Mouse (Mus musculus): ENCODE data around the gene Teddm1a. TPM values are rescaled to one million over a fixed set of nuclear protein-coding genes. Genes with fewer than 3 reads are reported as not detected.

The Teddm1a gene
- total RNA-seq, 2 experiments from 2014 or later: not detected

- DNase-seq (ENCODE audit: low spot score in 2 of 2): no peak
These were observed 18.4 kb downstream of the Teddm1a start for GRCm38 (mm10) chr1:153909963-153910291.

GRCm38 (mm10) chr1:153910423-153910822 lies 18.9 kb downstream of the Teddm1a start:
- DNase-seq (ENCODE audit: low spot score in 2 of 2): no peak
- no peak overlapping the region for H3K4me3 ChIP-seq
- peak overlapping the region; percentile 64 for H3K27ac ChIP-seq
- no peak for TF ChIP-seq CTCF (conservative IDR thresholded peaks at IDR 0.05)

More at GRCm38 (mm10) chr1:153909963-153910291, 18.4 kb downstream of the Teddm1a start:
- Histone ChIP-seq H3K27ac (peak overlapping the region; percentile 64), H3K4me3 (no peak overlapping the region)
- TF ChIP-seq CTCF (conservative IDR thresholded peaks at IDR 0.05): no peak

- TF ChIP-seq CTCF (conservative IDR thresholded peaks at IDR 0.05): no peak
- no peak for DNase-seq (ENCODE audit: low spot score in 2 of 2)
- Histone ChIP-seq H3K4me3 (no peak overlapping the region), H3K27ac (peak overlapping the region; percentile 64; the same call in 1 of the 2 replicates)
These were observed 19.8 kb downstream of the Teddm1a start for GRCm38 (mm10) chr1:153911276-153911795.

- Histone ChIP-seq H3K27ac (peak overlapping the region; percentile 28; the same call in 1 of the 2 replicates), H3K4me3 (no peak overlapping the region)
- no peak for DNase-seq (ENCODE audit: low spot score in 2 of 2)
- no peak for TF ChIP-seq CTCF (conservative IDR thresholded peaks at IDR 0.05)
These were observed 22.3 kb downstream of the Teddm1a start for GRCm38 (mm10) chr1:153913869-153914268.

GRCm38 (mm10) chr1:153918521-153919206 lies 27.1 kb downstream of the Teddm1a start:
- TF ChIP-seq CTCF (conservative IDR thresholded peaks at IDR 0.05): no peak
- no peak overlapping the region for H3K4me3 ChIP-seq
- no peak overlapping the region for H3K27ac ChIP-seq
- no peak for DNase-seq (ENCODE audit: low spot score in 2 of 2)

- no peak for DNase-seq (ENCODE audit: low spot score in 2 of 2)
- H3K27ac ChIP-seq: no peak overlapping the region
- H3K4me3 ChIP-seq: no peak overlapping the region
- TF ChIP-seq CTCF (conservative IDR thresholded peaks at IDR 0.05): no peak
These were observed 30.1 kb downstream of the Teddm1a start for GRCm38 (mm10) chr1:153921642-153922041.

- TF ChIP-seq CTCF (conservative IDR thresholded peaks at IDR 0.05): no peak
- Histone ChIP-seq H3K27ac (no peak overlapping the region), H3K4me3 (no peak overlapping the region)
- no peak for DNase-seq (ENCODE audit: low spot score in 2 of 2)
These were observed 31.1 kb downstream of the Teddm1a start for GRCm38 (mm10) chr1:153922571-153923021.

- TF ChIP-seq CTCF (conservative IDR thresholded peaks at IDR 0.05): no peak
- no peak for DNase-seq (ENCODE audit: low spot score in 2 of 2)
- Histone ChIP-seq H3K27ac (no peak overlapping the region), H3K4me3 (no peak overlapping the region)
These were observed 33.1 kb downstream of the Teddm1a start for GRCm38 (mm10) chr1:153924395-153925385.

- Histone ChIP-seq H3K4me3 (no peak overlapping the region), H3K27ac (no peak overlapping the region)
- no peak for DNase-seq (ENCODE audit: low spot score in 2 of 2)
- no peak for TF ChIP-seq CTCF (conservative IDR thresholded peaks at IDR 0.05)
These were observed 38.9 kb downstream of the Teddm1a start for GRCm38 (mm10) chr1:153930431-153930830.

GRCm38 (mm10) chr1:153933772-153934171 lies 42.2 kb downstream of the Teddm1a start:
- DNase-seq (ENCODE audit: low spot score in 2 of 2): no peak
- no peak for TF ChIP-seq CTCF (conservative IDR thresholded peaks at IDR 0.05)
- Histone ChIP-seq H3K27ac (no peak overlapping the region), H3K4me3 (no peak overlapping the region)

- DNase-seq (ENCODE audit: low spot score in 2 of 2): no peak
- peak; percentile 15; the same call in 1 of the 2 replicates for TF ChIP-seq CTCF (conservative IDR thresholded peaks at IDR 0.05)
- peak overlapping the region; percentile 53 for H3K27ac ChIP-seq
These were observed 44.4 kb downstream of the Teddm1a start for GRCm38 (mm10) chr1:153935844-153936380.

GRCm38 (mm10) chr1:153937025-153937424 lies 45.5 kb downstream of the Teddm1a start:
- Histone ChIP-seq H3K27ac (no peak overlapping the region), H3K4me3 (no peak overlapping the region)
- TF ChIP-seq CTCF (conservative IDR thresholded peaks at IDR 0.05): no peak
- DNase-seq (ENCODE audit: low spot score in 2 of 2): no peak

More at GRCm38 (mm10) chr1:153935844-153936380, 44.4 kb downstream of the Teddm1a start:
- H3K4me3 ChIP-seq: no peak overlapping the region

GRCm38 (mm10) chr1:153940986-153941385 lies 49.4 kb downstream of the Teddm1a start:
- H3K27ac ChIP-seq: no peak overlapping the region
- DNase-seq (ENCODE audit: low spot score in 2 of 2): no peak
- TF ChIP-seq CTCF (conservative IDR thresholded peaks at IDR 0.05): no peak
- H3K4me3 ChIP-seq: no peak overlapping the region

Small RNAs within 50 kb of the gene (microRNA-seq; reads per million reads assigned to microRNA genes)
- 10.5 to 13.8 reads per million in 2 experiments for gene Mir8114

Other genes with a start within 250 kb of the Teddm1a start
- gene Rgs8, start 238.7 kb upstream of the Teddm1a start, total RNA-seq (2021): 10 to 100 TPM; 74.0 to 75.2 TPM
- 1 to 10 TPM; 5.5 TPM for gene Rgs16, start 151.4 kb upstream of the Teddm1a start, total RNA-seq (2021)
- 1 to 10 TPM; 6.5 to 6.7 TPM for gene Rnasel, start 142.3 kb upstream of the Teddm1a start, total RNA-seq (2021)
- gene Rgsl1, start 47.6 kb upstream of the Teddm1a start, total RNA-seq (2021): 1 to 10 TPM; 1.4 TPM
- gene Teddm1b, start 17.4 kb upstream of the Teddm1a start, total RNA-seq (2021): not detected
- gene Glul, start 8.2 kb downstream of the Teddm1a start, total RNA-seq (2021): 1,000 to 10,000 TPM; 1,778 to 1,824 TPM
- gene Teddm2, start 8.5 kb downstream of the Teddm1a start, total RNA-seq (2021): 1 to 10 TPM; 2.2 to 2.4 TPM

Measured in layer of hippocampus, adult 2 months (tissue).